ENCODE assay signal across 22 mouse cellular contexts in the genomic region with DNA sequence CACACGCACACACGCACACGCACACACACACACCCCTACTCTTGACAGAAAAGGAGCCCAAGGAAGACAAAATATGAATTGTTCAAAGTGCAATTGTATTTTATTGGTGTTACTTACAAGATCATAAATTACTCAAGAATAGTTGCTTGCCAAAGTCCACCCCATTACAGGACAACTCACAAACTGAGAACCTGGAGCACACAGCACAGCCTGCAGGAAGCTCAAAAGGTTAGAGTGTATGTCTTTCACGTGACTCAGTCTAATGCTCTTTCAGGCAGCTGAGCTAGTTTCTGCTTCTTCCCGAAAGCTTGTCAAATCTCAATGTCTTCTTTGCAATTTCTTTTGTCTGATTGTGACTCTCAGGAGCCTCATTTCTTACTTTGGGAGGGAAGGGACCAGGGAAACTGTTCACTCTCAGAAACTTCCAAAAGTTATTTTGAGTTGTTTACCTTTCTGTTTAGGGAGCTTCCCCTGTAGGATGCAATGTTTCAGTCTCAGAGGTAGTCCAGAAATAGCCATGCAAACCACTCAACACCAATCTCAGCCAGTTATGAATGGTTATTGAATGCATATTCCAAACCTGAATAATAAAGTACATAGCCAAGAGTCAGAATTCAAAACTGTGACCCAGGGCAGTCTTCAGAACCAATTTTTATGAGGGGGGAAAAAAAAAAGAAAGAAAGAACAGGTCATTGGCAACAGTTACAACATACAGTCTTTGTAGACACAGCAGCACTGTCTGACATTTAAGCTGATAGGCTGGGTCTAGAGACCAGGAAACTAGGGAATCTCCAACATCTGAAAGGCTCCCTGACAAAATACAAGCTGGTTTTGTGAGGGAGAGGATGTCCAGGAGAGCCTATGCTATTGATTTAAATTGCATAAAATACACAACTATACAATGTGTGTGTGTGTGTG.
DNase-seq lines count a peak whose midpoint lies in the region; ATAC-seq and TF ChIP-seq lines count a peak whose summit lies in the region.
"Had no signal": no experiment of that assay in that cellular context is flagged by ENCODE, and none has a peak within 500 bp of the region (broad histone marks: within the 10 kb centered on the region; RNA-seq: fewer than 3 reads in every experiment).

No protein-coding gene starts in this region.

- 78% methylated on average over 5 of the region's 5 CpGs for WGBS in intestine, embryonic 14.5 days
- WGBS in intestine, embryonic 15.5 days: 66% methylated on average over 5 of the region's 5 CpGs
- 33% methylated on average over 5 of the region's 5 CpGs for WGBS in intestine, postnatal 0 days
- whole genome bisulfite sequencing in stomach, embryonic 16.5 days: 90% methylated on average over 5 of the region's 5 CpGs
- WGBS in embryonic facial prominence, embryonic 10.5 days: 87% methylated on average over 5 of the region's 5 CpGs

- no peaks in the 10 kb centered on the region for H3K4me1 ChIP-seq in intestine, embryonic 14.5 days (replicated peaks; ENCODE audit: control insufficient read depth, insufficient read depth, low read length)
- H3K4me1 ChIP-seq in intestine, embryonic 15.5 days (replicated peaks): no peaks in the 10 kb centered on the region
- no peaks in the 10 kb centered on the region for H3K4me1 ChIP-seq in intestine, postnatal 0 days (replicated peaks; ENCODE audit: control insufficient read depth, insufficient read depth, low read length)
- no peaks in the 10 kb centered on the region for H3K4me1 ChIP-seq in stomach, embryonic 16.5 days (ENCODE audit: control insufficient read depth, insufficient read depth, low read length)
- no peaks in the 10 kb centered on the region for H3K4me1 ChIP-seq in embryonic facial prominence, embryonic 10.5 days
- H3K4me1 ChIP-seq: embryonic facial prominence, embryonic 13.5 days; embryonic facial prominence, embryonic 15.5 days; forebrain, embryonic 10.5 days; forebrain, embryonic 12.5 days; forebrain, embryonic 15.5 days had no signal

- H3K4me2 ChIP-seq in intestine, embryonic 14.5 days (ENCODE audit: low read length): no peak overlapping the region
- H3K4me2 ChIP-seq in intestine, embryonic 15.5 days (replicated peaks): no peak overlapping the region
- peak overlapping the region; percentile 47 for H3K4me2 ChIP-seq in intestine, postnatal 0 days (replicated peaks; ENCODE audit: low read depth)
- H3K4me2 ChIP-seq in stomach, embryonic 16.5 days (ENCODE audit: low read depth, low read length): no peak overlapping the region
- H3K4me2 ChIP-seq: embryonic facial prominence, embryonic 13.5 days; embryonic facial prominence, embryonic 15.5 days; forebrain, embryonic 12.5 days; forebrain, embryonic 15.5 days had no signal

- no peak overlapping the region for H3K9ac ChIP-seq in intestine, embryonic 14.5 days (ENCODE audit: low read length)
- H3K9ac ChIP-seq in intestine, embryonic 15.5 days: no peak overlapping the region
- no peak overlapping the region for H3K9ac ChIP-seq in intestine, postnatal 0 days (ENCODE audit: low read depth, low read length)
- no peak overlapping the region for H3K9ac ChIP-seq in stomach, embryonic 16.5 days (ENCODE audit: low read length)
- H3K9ac ChIP-seq: embryonic facial prominence, embryonic 13.5 days; embryonic facial prominence, embryonic 15.5 days; forebrain, embryonic 12.5 days; forebrain, embryonic 15.5 days; forebrain, postnatal 0 days had no signal

- no peak overlapping the region for H3K4me3 ChIP-seq in intestine, embryonic 14.5 days (ENCODE audit: low read depth, low read length)
- no peak overlapping the region for H3K4me3 ChIP-seq in intestine, embryonic 15.5 days (replicated peaks)
- H3K4me3 ChIP-seq in intestine, postnatal 0 days (ENCODE audit: low read depth, low read length): no peak overlapping the region
- no peak overlapping the region for H3K4me3 ChIP-seq in stomach, embryonic 16.5 days (replicated peaks; ENCODE audit: low read length)
- H3K4me3 ChIP-seq in embryonic facial prominence, embryonic 10.5 days: no peak overlapping the region
- H3K4me3 ChIP-seq: embryonic facial prominence, embryonic 13.5 days; embryonic facial prominence, embryonic 15.5 days; erythroblast, embryonic 14.5 days; forebrain, embryonic 10.5 days; forebrain, embryonic 12.5 days; forebrain, embryonic 15.5 days had no signal

- no peaks in the 10 kb centered on the region for H3K36me3 ChIP-seq in intestine, embryonic 14.5 days (ENCODE audit: control insufficient read depth, insufficient read depth, low read length)
- H3K36me3 ChIP-seq in intestine, embryonic 15.5 days: no peaks in the 10 kb centered on the region
- no peaks in the 10 kb centered on the region for H3K36me3 ChIP-seq in intestine, postnatal 0 days (ENCODE audit: control insufficient read depth, insufficient read depth)
- no peaks in the 10 kb centered on the region for H3K36me3 ChIP-seq in stomach, embryonic 16.5 days (ENCODE audit: control insufficient read depth, insufficient read depth, low read length)
- H3K36me3 ChIP-seq in embryonic facial prominence, embryonic 10.5 days (replicated peaks): no peaks in the 10 kb centered on the region
- H3K36me3 ChIP-seq: embryonic facial prominence, embryonic 13.5 days; embryonic facial prominence, embryonic 15.5 days; forebrain, embryonic 10.5 days; forebrain, embryonic 12.5 days; forebrain, embryonic 15.5 days had no signal

- TF ChIP-seq CTCF in intestine, postnatal 0 days (IDR thresholded peaks at IDR 0.05; ENCODE audit: low read depth): peak; percentile 47

- no peak for DNase-seq in intestine, embryonic 14.5 days (ENCODE audit: low spot score)
- DNase-seq in adrenal gland, adult 18-20 months (ENCODE audit: low spot score in 2 of 2): no peak
- DNase-seq in frontal cortex, postnatal 25 days (ENCODE audit: low spot score in 2 of 2): no peak
- DNase-seq in embryonic facial prominence, embryonic 10.5 days (ENCODE audit: low spot score): no peak
- DNase-seq: adrenal gland, adult 8-10 months; adrenal gland, postnatal 14 days; adrenal gland, postnatal 36 days; cerebellum, adult 11-12 months; cerebellum, adult 2 months; cerebellum, adult 9-10 months; cerebellum, postnatal 10 days; cerebellum, postnatal 25 days; forebrain, postnatal 0 days had no signal

- ATAC-seq in intestine, embryonic 14.5 days (replicated peaks; ENCODE audit: low FRiP score, low TSS enrichment, low read depth): peak; percentile 71; the same call in 1 of the 2 replicates
- peak; percentile 99 for ATAC-seq in intestine, embryonic 15.5 days
- peak; percentile 100 for ATAC-seq in intestine, postnatal 0 days
- ATAC-seq in stomach, embryonic 16.5 days (ENCODE audit: insufficient read depth, low FRiP score): 0 out of 2 replicates have a peak, but pooled peaks have one; percentile 37
- ATAC-seq: forebrain, embryonic 15.5 days; forebrain, postnatal 0 days had no signal

- no peak overlapping the region for H3K27ac ChIP-seq in intestine, embryonic 14.5 days (ENCODE audit: low read depth)
- H3K27ac ChIP-seq in intestine, embryonic 15.5 days: no peak overlapping the region
- H3K27ac ChIP-seq in intestine, postnatal 0 days (ENCODE audit: low read depth, low read length): peak overlapping the region; percentile 71
- no peak overlapping the region for H3K27ac ChIP-seq in stomach, embryonic 16.5 days (ENCODE audit: low read length)
- H3K27ac ChIP-seq in embryonic facial prominence, embryonic 10.5 days (replicated peaks): no peak overlapping the region
- H3K27ac ChIP-seq: embryonic facial prominence, embryonic 13.5 days; embryonic facial prominence, embryonic 15.5 days; forebrain, embryonic 10.5 days; forebrain, embryonic 12.5 days; forebrain, embryonic 15.5 days had no signal

- no peaks in the 10 kb centered on the region for H3K27me3 ChIP-seq in intestine, embryonic 14.5 days (replicated peaks; ENCODE audit: control insufficient read depth, insufficient read depth, low read length)
- no peaks in the 10 kb centered on the region for H3K27me3 ChIP-seq in intestine, embryonic 15.5 days (replicated peaks)
- no peaks in the 10 kb centered on the region for H3K27me3 ChIP-seq in intestine, postnatal 0 days (replicated peaks; ENCODE audit: control insufficient read depth, insufficient read depth, low read length)
- no peaks in the 10 kb centered on the region for H3K27me3 ChIP-seq in stomach, embryonic 16.5 days (ENCODE audit: control insufficient read depth, insufficient read depth, low read length)
- H3K27me3 ChIP-seq in embryonic facial prominence, embryonic 10.5 days (replicated peaks; ENCODE audit: low read depth, poor library complexity, severe bottlenecking): no peaks in the 10 kb centered on the region
- H3K27me3 ChIP-seq: embryonic facial prominence, embryonic 13.5 days; embryonic facial prominence, embryonic 15.5 days; forebrain, embryonic 12.5 days; forebrain, embryonic 15.5 days had no signal

- H3K9me3 ChIP-seq in intestine, embryonic 14.5 days (ENCODE audit: control insufficient read depth, low read length): no peaks in the 10 kb centered on the region
- H3K9me3 ChIP-seq in intestine, embryonic 15.5 days: no peaks in the 10 kb centered on the region
- H3K9me3 ChIP-seq in intestine, postnatal 0 days (ENCODE audit: control insufficient read depth): no peaks in the 10 kb centered on the region
- no peaks in the 10 kb centered on the region for H3K9me3 ChIP-seq in stomach, embryonic 16.5 days (replicated peaks; ENCODE audit: control insufficient read depth, low read length)
- no peaks in the 10 kb centered on the region for H3K9me3 ChIP-seq in embryonic facial prominence, embryonic 10.5 days
- H3K9me3 ChIP-seq: embryonic facial prominence, embryonic 13.5 days; embryonic facial prominence, embryonic 15.5 days; forebrain, embryonic 10.5 days; forebrain, embryonic 12.5 days; forebrain, embryonic 15.5 days had no signal

Comparison
In these comparisons a context has a peak if more than half of its experiments do, and no peak if none do; other contexts are left out.
1. ATAC-seq: peak in every context shown above with its lines; median percentile 100 in intestine, postnatal 0 days; 99 in intestine, embryonic 15.5 days; 71 in intestine, embryonic 14.5 days; 37 in stomach, embryonic 16.5 days.